Mouse (Mus musculus) frontal cortex, postnatal 25 days (tissue): ENCODE measurements around the gene 1700024G13Rik.
"Not testable (repeated sequence)": the region's sequence is repeated elsewhere in the genome, so short reads cannot be mapped to it uniquely, and the experiment has no call there.

Experiments used
- DNase-seq, 2 experiments: peaks; one replicate each; pipeline ENCODE4 v3.0.0; 2022; ENCODE audit warnings: low spot score in 2 of 2

1700024G13Rik gene

DNA sequence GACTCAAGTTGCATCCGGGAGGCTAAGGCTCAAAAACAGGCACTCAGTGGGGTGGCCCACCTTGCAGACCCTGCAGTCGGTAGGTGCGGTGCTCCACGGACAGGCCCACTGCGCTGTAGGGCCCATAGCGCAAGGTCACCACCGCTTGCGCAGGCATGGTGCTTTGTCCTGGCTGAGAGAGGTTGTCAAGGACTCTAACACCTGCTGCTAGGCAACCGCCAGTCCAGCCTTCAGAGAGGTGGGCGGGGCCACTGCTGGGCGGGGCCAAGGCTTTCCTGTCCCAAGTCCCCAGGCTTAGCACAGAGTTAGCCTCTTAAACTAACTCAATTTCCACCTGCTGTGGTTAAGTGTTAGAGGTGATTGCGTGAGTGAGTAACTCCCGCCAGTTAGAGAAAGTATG, at the start of gene 1700024G13Rik:
Gene 1700024G13Rik (minus strand): TSS at position 196 of the 400 bp plus-strand sequence.
- DNase-seq, result no peak

DNA sequence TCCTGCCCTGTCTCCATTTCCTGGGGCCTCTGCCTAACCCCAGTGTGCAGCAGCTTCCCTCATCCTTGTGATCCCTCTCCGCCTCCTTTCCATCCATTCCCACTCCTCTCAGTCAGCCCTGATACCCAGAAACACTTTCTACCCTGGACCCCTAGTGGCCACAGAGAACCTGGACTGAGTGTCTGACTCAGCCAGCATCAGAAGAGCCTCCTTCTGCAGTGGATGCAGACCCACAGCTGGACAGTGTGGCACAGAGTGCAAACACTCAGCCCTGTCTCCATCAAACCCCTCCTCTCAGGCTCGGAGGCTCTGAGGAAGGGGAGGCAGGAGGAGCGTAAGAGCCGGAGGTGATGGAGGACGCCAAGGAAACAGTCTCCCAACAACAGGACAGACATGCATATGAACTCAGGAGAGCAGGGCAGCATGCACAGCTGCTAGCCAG, 49.2 kb upstream of the 1700024G13Rik start:
- DNase-seq, result no peak

DNA sequence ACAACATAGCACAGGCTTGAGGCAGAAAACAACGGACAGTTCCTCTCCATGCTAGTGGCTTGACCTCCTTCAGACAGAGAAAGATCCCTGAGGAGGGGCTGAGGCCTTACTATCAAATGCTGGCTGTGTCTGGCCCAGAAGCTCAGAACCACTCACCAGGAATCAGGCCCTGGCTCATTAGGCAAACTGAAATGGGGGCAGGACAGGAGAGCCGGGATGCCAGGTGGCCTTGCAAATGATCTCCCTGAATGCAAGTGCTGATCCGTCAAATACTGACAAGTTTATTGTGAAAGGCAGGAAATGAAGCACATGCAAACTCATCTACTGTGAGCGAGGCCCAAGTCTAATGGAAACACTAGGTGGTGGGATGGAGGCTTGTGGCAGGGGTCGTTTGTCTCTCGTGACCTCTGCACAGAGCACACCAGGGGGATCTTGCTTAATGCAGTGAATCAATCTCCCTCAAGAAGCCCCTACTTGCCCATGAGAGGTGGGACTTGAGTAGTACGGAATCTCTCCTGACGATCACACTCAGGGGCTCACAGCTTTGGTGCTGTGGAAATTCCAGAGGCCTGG, 40.9 kb upstream of the 1700024G13Rik start:
- no peak for DNase-seq

DNA sequence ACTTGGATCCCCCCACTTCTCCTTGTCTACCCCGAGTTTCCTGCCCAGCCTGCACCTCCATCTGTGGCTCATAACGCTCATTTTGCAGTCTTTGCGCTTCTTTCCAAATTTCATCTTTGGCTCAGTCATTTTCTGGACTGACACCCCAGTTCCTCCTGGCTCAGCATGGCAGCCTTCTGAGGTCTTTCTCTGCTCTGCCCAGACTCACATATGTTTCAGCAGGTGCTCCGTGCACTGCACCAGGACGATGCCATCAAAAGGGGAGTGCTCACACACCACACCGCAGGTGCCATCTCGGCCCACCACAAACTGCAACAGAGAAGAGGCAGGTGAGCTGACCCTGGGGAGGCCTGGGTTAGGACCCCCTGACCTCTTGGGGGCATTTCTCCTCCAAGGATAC, 35.8 kb upstream of the 1700024G13Rik start:
- no peak for DNase-seq

DNA sequence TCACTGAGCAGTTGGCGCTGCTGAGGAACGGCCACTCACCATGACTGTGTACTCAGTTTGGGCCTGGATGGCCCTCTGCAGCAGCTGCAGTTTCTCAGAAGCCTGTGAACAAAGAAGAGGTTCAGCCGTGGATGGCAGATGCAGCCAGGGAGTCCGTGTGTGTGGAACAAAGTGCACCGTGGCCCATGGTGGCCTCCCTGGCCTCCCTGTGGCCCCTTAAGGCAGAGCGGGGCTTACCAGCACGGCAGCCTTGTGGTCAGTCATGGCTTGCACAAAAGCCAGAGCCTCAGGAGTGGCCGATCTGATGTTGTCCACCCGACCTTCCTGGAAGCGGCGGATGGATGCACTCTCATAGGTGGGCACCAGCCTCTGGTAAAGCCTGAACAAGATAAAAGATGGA, 30.6 kb upstream of the 1700024G13Rik start:
- DNase-seq, result no peak

DNA sequence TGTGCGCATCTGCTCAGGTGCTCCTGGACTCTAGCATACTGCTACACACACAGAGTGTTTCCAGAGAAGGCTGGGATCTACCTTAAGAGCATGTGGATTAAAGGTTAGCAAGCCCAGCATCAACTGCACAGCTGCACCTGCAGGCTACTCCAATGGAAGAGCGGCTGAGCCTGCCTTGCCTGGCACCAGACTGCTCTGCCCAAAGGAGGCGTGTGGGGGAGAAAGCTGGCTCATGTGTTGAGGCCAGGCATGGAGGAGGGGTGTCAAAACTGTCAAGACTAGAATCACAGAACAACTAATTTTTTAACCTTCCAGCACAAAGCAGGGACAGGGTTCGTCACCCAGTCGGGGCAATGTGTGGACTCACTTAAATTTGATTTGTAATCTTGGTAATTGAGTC, 23.9 kb upstream of the 1700024G13Rik start:
- DNase-seq, result no peak

DNA sequence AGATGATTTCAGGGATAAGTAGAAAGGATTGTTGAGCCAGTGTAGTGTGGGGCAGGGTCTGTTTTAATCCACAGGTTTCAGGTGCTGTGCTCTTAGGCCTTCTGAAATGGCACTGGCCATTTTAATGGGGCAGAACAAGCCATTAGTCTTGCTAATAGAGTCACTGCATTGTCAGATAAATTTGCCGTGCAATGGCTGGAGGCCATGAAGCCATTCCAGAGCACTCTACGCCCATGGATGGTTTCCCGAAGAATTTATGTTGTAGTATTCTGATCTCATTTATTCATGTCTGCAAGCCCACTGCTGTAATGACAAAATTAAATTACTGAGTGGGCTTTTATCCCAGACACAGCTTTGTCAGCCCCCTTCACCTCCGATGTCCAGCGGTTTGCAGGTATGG, 21.9 kb upstream of the 1700024G13Rik start:
- no peak for DNase-seq

DNA sequence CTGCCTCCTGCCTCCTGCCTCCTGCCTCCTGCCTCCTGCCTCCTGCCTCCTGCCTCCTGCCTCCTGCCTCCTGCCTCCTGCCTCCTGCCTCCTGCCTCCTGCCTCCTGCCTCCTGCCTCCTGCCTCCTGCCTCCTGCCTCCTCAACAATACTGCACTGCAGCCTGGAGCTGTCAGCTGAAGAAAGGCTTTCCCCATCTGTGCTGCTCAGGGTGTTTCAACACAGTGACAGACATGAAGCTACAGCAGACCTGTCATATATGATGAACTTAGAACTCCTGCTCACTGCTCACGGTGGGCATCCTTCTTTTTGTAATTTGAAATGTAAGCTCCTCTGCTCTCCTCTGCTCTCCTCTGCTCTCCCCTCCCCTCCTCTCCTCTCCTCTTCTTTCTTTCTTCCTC, 17.2 kb upstream of the 1700024G13Rik start:
- not testable (repeated sequence) for DNase-seq

DNA sequence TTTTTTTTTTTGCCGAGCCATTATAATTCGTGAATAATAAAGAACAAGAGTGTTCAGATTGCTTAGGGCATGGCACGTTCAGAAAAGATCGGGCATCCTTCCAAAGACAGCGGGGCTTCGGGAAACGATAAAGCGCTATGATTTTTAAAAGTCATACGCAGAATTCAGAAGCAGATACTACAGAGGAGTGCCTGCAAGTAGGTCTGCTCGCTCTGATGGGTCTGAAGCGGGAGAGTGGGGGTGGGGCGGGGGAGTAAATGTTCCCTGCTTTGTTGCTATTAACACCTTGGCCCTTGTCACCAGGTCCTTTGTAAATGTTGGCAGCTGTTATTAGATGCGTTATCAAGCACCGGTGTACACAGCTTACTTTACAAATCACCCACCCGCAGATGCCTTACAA, 6.6 kb downstream of the 1700024G13Rik start:
- no peak for DNase-seq

DNA sequence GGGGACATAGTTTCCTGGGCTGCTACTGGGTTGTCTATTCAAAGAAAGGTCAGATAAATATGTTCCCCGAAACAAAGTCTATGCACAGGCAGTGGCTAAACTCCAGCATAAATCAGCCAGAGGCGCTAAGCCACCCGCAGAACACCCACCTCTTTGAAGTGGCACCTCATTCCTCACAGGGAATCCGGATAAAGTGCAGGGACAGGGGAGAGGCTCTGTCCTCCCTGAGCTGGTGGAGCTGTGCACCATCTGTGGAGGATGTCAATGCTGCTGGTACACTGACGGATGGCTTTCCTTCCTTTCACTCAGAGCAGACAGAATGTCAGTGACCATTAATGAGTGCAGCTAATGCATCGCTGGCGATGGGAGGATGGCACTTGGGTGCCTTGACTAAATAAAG, 7.1 kb downstream of the 1700024G13Rik start:
- DNase-seq, result no peak

DNA sequence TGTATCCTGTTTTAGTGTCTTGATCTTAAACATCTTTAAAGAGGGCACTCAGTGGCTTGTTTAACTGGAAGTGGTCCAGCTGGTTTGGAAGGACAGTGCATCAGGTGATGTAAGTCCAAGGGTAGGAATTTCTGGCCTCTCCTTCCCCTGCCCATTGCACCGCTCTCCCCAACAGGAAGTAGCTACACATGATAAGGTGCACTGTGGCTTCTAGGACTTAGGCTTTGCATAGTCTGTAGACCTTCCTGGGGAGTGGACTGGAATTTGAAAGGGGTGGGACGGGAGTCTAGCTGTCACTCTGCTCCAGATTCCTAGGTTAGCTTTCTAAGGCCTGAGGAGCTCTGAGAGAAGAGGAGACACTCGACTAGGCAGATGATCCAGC, 8.1 kb downstream of the 1700024G13Rik start:
- no peak for DNase-seq

DNA sequence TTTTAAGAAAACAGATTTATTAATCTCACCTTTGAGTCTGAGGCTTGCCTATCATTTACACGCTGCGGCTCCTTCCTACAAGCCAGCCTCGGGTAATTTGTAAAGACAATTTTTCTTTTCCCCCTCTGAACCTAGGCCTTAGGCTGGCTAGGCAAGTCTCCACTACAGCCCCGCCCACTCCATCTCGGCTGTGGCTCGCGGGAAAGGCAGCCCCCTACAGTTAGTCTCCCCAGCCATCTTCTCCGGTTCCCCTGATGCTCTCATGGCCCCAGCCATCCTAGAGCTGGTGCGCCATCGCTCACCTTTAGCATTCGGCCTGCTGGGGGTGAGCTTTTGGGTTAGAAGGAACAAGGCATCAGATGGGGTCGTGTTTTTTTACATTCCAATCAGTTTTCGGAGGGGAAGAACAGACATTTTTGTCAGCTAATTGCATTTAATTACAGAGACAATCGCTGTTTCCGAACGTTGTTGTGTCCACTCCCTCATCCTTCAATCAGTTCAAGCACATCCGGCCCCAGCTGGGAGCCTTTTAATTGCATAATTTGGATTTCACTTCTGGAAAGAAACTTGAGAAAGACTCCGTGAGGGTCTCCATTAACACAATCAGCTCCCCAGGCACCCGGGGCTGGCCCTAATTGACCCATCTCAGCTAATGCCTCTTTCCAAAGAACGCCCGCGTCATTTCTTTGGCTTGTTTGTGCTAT, 8.6 kb downstream of the 1700024G13Rik start:
- DNase-seq, result no peak

DNA sequence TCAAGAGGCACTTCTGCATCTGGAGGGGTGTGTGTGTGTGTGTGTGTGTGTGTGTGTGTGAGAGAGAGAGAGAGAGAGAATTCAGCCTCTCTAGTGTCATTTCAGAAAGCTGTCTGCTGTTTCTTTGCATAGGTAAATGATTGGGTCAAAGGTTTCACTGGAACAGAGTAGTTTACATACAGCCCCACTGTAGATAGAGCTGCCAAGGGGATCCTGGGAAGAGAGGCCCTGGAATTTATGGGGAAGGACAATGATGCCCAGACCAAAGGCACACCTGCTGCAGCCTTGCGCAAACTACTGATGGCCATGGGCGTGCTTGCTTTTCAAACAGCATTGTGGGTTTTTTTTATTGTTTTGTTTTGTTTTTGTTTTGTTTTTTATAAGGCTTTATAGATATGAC, 15.7 kb downstream of the 1700024G13Rik start:
- DNase-seq, result no peak

DNA sequence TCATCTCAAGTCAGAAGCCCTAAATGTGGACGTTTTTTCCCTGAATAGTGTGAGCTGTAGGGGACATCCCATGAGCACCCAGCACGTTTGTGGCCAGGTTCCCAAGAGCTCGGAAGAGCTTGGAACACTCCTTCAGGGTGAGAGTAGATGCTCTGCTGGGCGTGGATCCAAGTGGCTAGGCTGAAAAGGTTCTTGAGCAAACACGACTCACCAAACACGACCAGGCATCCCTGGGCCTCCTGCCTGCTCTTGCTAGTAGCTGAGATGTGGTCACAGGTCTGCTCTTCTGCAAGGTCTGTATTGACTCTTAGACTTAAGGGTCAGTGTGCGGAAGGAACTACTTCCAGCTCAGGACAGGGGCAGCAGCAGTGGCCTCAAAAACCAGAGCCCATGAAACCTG, 18.4 kb downstream of the 1700024G13Rik start:
- no peak for DNase-seq

DNA sequence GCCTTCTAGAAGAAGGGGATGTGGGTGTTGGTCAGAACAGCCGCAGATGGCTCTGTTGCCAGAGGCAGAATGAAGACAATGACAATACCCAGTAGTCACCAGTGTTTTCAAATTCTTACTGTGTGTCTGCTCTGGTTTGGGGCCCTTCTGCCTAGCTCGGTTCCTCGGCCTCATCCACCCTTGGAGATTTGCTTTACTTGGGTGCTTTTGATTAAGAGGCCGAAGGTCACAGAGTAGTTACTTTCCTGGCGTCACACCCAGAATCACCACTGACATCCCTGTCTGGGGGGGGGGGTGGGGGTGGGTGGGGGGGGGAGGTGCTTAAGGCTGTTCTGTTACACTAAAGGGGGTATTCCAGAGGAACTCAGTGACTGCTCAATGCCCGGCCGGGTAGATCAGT, 23.8 kb downstream of the 1700024G13Rik start:
- no peak for DNase-seq

DNA sequence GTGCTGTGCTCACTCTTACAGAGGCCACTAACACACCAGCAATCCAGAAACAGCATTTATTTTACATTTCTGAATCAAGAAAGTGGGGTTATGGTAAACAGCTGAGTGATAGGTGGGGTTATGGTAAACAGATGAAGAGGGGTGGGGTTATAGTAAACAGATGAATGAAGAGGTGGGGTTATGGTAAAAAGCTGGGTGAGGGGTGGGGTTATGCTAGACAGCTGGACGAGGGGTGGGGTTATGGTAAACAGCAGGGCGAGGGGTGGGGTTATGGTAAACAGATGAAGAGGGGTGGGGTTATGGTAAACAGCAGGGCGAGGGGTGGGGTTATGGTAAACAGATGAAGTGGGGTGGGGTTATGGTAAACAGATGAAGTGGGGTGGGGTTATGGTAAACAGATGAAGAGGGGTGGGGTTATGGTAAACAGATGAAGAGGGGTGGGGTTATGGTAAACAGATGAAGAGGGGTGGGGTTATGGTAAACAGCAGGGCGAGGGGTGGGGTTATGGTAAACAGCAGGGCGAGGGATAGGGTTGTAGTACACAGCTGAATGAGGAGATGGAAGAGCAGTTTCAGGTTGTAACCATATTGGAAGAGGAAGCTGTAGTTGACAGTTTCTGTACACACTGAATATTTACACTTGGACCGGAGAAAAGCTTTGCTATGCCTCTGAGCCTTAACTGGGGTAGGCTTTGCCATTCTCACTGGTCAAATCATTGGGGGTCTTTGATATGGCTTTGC, 36.8 kb downstream of the 1700024G13Rik start:
- DNase-seq, result not testable (repeated sequence)

DNA sequence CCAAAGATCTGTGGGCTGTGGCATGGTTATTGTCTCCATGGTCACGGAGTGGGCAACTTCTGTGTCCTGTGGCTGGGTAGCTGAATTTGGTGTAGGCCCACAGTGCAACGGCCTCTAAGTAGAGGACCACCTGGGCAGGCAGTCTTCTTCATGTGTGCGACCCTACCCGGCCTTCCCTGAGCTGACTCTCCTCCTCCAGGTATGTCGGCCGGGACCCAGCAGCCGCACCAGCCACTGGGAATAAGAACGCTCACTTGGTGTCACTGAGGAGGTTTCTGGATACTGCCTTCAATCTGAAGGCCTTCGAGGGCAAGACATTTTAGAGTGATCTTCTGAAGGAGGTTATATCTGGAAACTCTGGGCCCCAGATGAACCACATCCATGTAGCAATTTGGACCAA, 40.9 kb downstream of the 1700024G13Rik start:
- no peak for DNase-seq

DNA sequence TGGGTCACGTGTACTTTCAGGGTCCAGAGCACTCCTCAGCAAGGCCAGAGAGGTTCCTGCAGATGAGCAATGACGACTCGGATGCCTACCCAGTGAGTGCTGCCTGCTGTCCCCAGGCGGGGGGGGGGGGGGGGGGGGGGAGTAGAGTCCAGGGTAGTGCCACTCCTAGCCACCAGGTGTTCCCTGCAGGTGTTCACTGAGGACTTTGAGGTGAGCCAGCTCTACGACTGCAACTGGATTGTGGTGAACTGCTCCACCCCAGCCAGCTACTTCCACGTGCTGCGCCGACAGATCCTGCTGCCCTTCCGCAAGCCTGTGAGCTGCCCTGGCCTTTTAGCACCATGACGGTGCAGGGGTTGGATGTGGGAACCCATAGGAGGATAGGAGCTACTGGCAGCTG, 43.5 kb downstream of the 1700024G13Rik start:
- DNase-seq, result no peak

DNA sequence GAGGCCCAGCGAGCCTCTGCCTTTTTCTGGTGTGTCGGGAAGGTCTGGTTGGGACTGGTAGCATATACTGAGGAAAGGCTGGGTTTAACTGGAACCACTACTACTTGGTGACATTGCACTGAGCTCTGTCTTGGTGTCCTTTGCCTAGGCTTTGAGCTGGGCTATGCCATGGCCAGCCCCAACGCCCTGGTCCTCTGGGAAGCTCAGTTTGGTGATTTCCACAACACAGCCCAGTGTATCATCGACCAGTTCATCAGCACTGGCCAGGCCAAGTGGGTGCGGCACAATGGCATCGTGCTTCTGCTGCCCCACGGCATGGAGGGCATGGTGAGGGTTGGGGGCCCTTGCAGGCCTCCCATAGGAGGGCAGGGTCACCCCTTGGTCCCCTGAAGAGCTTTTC, 44.0 kb downstream of the 1700024G13Rik start:
- no peak for DNase-seq

DNA sequence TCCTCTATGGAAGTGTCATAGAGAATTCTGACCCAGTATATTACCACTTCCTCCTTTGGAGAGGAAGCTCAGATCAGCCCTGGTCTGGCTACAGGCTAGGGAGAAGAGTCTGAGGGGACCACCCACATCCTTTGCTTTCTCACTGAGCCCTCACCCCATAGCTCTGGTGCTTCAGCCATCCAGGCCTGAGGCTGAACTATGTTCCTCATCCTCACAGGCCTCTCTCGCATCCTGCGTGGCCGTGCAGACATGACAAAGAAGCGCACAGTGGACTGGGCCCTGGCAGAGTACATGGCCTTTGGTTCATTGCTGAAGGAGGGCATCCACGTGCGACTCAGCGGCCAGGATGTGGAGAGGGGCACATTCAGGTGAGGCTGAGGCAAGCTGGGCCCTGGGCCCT, 46.4 kb downstream of the 1700024G13Rik start:
- DNase-seq, result no peak

DNA sequence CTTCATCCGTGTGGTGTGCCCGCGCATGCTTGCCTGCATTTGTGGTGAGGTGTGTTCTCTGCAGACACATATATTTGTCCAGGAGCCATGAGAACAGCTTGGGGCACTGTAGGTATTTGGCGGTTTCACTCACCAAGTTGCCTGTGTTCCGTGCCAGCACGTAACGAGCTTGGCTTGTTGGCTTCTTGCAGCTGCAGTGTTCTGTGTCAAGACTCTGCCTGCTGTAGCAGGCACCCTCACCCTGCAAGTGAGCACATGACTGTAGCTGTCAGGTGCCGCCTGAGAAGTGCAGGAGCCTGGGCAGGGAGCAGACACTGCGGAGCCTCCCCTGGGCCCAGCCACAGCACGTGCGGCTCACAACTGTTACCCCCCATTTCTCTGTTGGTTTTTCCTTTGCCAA, 51.6 kb downstream of the 1700024G13Rik start:
- DNase-seq, result no peak

DNA sequence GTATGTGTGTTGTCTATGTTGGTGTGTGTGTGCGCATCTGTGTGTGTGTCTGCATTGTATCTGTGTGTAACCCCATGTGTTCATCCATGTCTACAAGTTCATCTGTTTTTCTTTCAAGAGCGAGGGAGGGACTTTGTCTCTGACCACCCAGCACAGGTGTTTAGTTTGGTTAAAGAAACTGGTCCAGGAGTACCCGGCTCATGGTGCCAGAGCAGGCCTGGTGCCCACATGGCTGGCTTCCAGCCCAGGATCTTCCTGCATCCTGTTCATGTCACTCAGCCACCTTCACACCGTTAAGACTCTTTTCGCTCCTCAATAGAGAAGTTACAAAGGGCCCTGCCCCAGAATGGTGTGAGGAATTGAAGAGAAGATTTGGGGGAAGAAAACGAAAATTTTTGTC, 52.2 kb downstream of the 1700024G13Rik start:
- no peak for DNase-seq
